In genomic region chr6:134141616-134142165, GRCm38 (mm10) we compare ENCODE assay signal across 16 mouse cellular contexts.
DNase-seq lines count a peak whose midpoint lies in the region; ATAC-seq lines count a peak whose summit lies in the region.
"Had no signal": no experiment of that assay in that cellular context is flagged by ENCODE, and none has a peak within 500 bp of the region (broad histone marks: within the 10 kb centered on the region; RNA-seq: fewer than 3 reads in every experiment).

No protein-coding gene starts in this region.

- no peak for ATAC-seq in heart, embryonic 11.5 days (replicated peaks; ENCODE audit: insufficient number of reproducible peaks, low FRiP score, low TSS enrichment)
- 0 out of 2 replicates have a peak, but pooled peaks have one; percentile 44 for ATAC-seq in midbrain, embryonic 13.5 days
- no peak for ATAC-seq in midbrain, embryonic 11.5 days (ENCODE audit: low FRiP score)
- no peak for ATAC-seq in stomach, embryonic 16.5 days (ENCODE audit: insufficient read depth, low FRiP score)
- ATAC-seq in erythroblast, adult 5-6 weeks (replicated peaks; ENCODE audit: low FRiP score, poor library complexity, severe bottlenecking) = no peak

- H3K4me2 ChIP-seq in heart, embryonic 11.5 days = no peak overlapping the region
- H3K4me2 ChIP-seq in midbrain, embryonic 13.5 days (replicated peaks) = no peak overlapping the region
- H3K4me2 ChIP-seq in midbrain, embryonic 11.5 days = no peak overlapping the region
- no peak overlapping the region for H3K4me2 ChIP-seq in stomach, embryonic 16.5 days (ENCODE audit: low read depth, low read length)
- H3K4me2 ChIP-seq: forebrain, embryonic 12.5 days had no signal

- peaks cover 12% of the 10 kb centered on the region; the same call in 1 of the 2 replicates for H3K36me3 ChIP-seq in heart, embryonic 10.5 days
- no peaks in the 10 kb centered on the region for H3K36me3 ChIP-seq in heart, embryonic 11.5 days (ENCODE audit: control insufficient read depth, insufficient read depth, low read length)
- H3K36me3 ChIP-seq in midbrain, embryonic 13.5 days = no peaks in the 10 kb centered on the region
- no peaks in the 10 kb centered on the region for H3K36me3 ChIP-seq in midbrain, embryonic 11.5 days (ENCODE audit: control insufficient read depth, insufficient read depth, low read length)
- H3K36me3 ChIP-seq in megakaryocyte, embryonic 14.5 days (replicated peaks; ENCODE audit: low read length) = peaks cover 99% of the 10 kb centered on the region
- H3K36me3 ChIP-seq in stomach, embryonic 16.5 days (ENCODE audit: control insufficient read depth, insufficient read depth, low read length) = no peaks in the 10 kb centered on the region
- H3K36me3 ChIP-seq: forebrain, embryonic 12.5 days had no signal

- peaks cover 66% of the 10 kb centered on the region for H3K4me1 ChIP-seq in heart, embryonic 10.5 days
- peaks cover 51% of the 10 kb centered on the region for H3K4me1 ChIP-seq in heart, embryonic 11.5 days (ENCODE audit: control insufficient read depth, insufficient read depth, low read length)
- H3K4me1 ChIP-seq in midbrain, embryonic 13.5 days (replicated peaks) = peaks cover 25% of the 10 kb centered on the region
- H3K4me1 ChIP-seq in midbrain, embryonic 11.5 days (ENCODE audit: control insufficient read depth, insufficient read depth, low read length) = no peaks in the 10 kb centered on the region
- H3K4me1 ChIP-seq in megakaryocyte, embryonic 14.5 days = peaks cover 80% of the 10 kb centered on the region
- H3K4me1 ChIP-seq in stomach, embryonic 16.5 days (ENCODE audit: control insufficient read depth, insufficient read depth, low read length) = peaks cover 28% of the 10 kb centered on the region

- no peak for DNase-seq in heart, embryonic 10.5 days (ENCODE audit: low spot score)
- no peak for DNase-seq in midbrain, embryonic 11.5 days (ENCODE audit: low spot score, missing footprints)
- no peak for DNase-seq in spleen, postnatal 4 days (ENCODE audit: low spot score in 2 of 2)
- DNase-seq: adrenal gland, postnatal 25 days; cerebellum, postnatal 36 days; lung, postnatal 14 days; right cerebral cortex, postnatal 14 days had no signal

- H3K9me3 ChIP-seq in heart, embryonic 10.5 days = no peaks in the 10 kb centered on the region
- H3K9me3 ChIP-seq in heart, embryonic 11.5 days (replicated peaks; ENCODE audit: control insufficient read depth, low read length) = no peaks in the 10 kb centered on the region
- H3K9me3 ChIP-seq in midbrain, embryonic 13.5 days = no peaks in the 10 kb centered on the region
- no peaks in the 10 kb centered on the region for H3K9me3 ChIP-seq in midbrain, embryonic 11.5 days (ENCODE audit: control insufficient read depth, low read length)
- no peaks in the 10 kb centered on the region for H3K9me3 ChIP-seq in megakaryocyte, embryonic 14.5 days
- no peaks in the 10 kb centered on the region for H3K9me3 ChIP-seq in stomach, embryonic 16.5 days (replicated peaks; ENCODE audit: control insufficient read depth, low read length)
- H3K9me3 ChIP-seq: forebrain, embryonic 12.5 days; limb, embryonic 10.5 days had no signal

- 77% methylated on average over 1 of the region's 1 CpGs for WGBS in heart, embryonic 10.5 days
- WGBS in heart, embryonic 11.5 days (ENCODE audit: insufficient replicate concordance) = 70% methylated on average over 1 of the region's 1 CpGs
- 65% methylated on average over 1 of the region's 1 CpGs for WGBS in midbrain, embryonic 13.5 days
- 77% methylated on average over 1 of the region's 1 CpGs for WGBS in midbrain, embryonic 11.5 days
- 82% methylated on average over 1 of the region's 1 CpGs for WGBS in stomach, embryonic 16.5 days

- peak overlapping the region; percentile 88 for H3K27ac ChIP-seq in heart, embryonic 10.5 days
- no peak overlapping the region for H3K27ac ChIP-seq in heart, embryonic 11.5 days (ENCODE audit: low read depth, low read length)
- H3K27ac ChIP-seq in midbrain, embryonic 13.5 days = peak overlapping the region; percentile 19; the same call in 1 of the 2 replicates
- H3K27ac ChIP-seq in midbrain, embryonic 11.5 days (ENCODE audit: low read depth, low read length) = no peak overlapping the region
- 0 out of 2 replicates have a peak overlapping the region, but pooled peaks have one; percentile 21 for H3K27ac ChIP-seq in stomach, embryonic 16.5 days (ENCODE audit: low read length)
- H3K27ac ChIP-seq: forebrain, embryonic 12.5 days; kidney, postnatal 0 days; limb, embryonic 10.5 days; liver, embryonic 14.5 days had no signal

- no peak overlapping the region for H3K9ac ChIP-seq in heart, embryonic 11.5 days (ENCODE audit: low read depth, low read length)
- H3K9ac ChIP-seq in midbrain, embryonic 13.5 days (replicated peaks) = no peak overlapping the region
- no peak overlapping the region for H3K9ac ChIP-seq in midbrain, embryonic 11.5 days (ENCODE audit: low read length)
- no peak overlapping the region for H3K9ac ChIP-seq in stomach, embryonic 16.5 days (ENCODE audit: low read length)
- H3K9ac ChIP-seq: forebrain, embryonic 12.5 days; liver, embryonic 14.5 days had no signal

- H3K4me3 ChIP-seq in heart, embryonic 10.5 days = no peak overlapping the region
- no peak overlapping the region for H3K4me3 ChIP-seq in heart, embryonic 11.5 days (ENCODE audit: low read depth, low read length)
- no peak overlapping the region for H3K4me3 ChIP-seq in midbrain, embryonic 13.5 days (replicated peaks)
- H3K4me3 ChIP-seq in midbrain, embryonic 11.5 days (ENCODE audit: low read depth, low read length) = no peak overlapping the region
- H3K4me3 ChIP-seq in megakaryocyte, embryonic 14.5 days (replicated peaks) = peak overlapping the region; percentile 12
- no peak overlapping the region for H3K4me3 ChIP-seq in stomach, embryonic 16.5 days (replicated peaks; ENCODE audit: low read length)
- H3K4me3 ChIP-seq: forebrain, embryonic 12.5 days; limb, embryonic 10.5 days had no signal

- H3K27me3 ChIP-seq in heart, embryonic 10.5 days (ENCODE audit: insufficient read depth, poor library complexity, severe bottlenecking) = no peaks in the 10 kb centered on the region
- H3K27me3 ChIP-seq in heart, embryonic 11.5 days (ENCODE audit: control insufficient read depth, insufficient read depth, low read length) = no peaks in the 10 kb centered on the region
- H3K27me3 ChIP-seq in midbrain, embryonic 13.5 days = no peaks in the 10 kb centered on the region
- H3K27me3 ChIP-seq in midbrain, embryonic 11.5 days (ENCODE audit: control insufficient read depth, insufficient read depth, low read length) = no peaks in the 10 kb centered on the region
- no peaks in the 10 kb centered on the region for H3K27me3 ChIP-seq in megakaryocyte, embryonic 14.5 days (replicated peaks)
- H3K27me3 ChIP-seq in stomach, embryonic 16.5 days (ENCODE audit: control insufficient read depth, insufficient read depth, low read length) = no peaks in the 10 kb centered on the region
- H3K27me3 ChIP-seq: forebrain, embryonic 12.5 days had no signal

Comparison
In these comparisons a context has a peak if more than half of its experiments do, and no peak if none do; other contexts are left out.
1. H3K27ac ChIP-seq: peak in heart, embryonic 10.5 days (single experiment), midbrain, embryonic 13.5 days (single experiment) and stomach, embryonic 16.5 days (single experiment); none in heart, embryonic 11.5 days (single experiment) and midbrain, embryonic 11.5 days (single experiment).